Comparison of ENCODE assay signal across 30 mouse cellular contexts in genomic region chr3:53056430-53056829, GRCm38 (mm10). TPM values are rescaled to one million over a fixed set of nuclear protein-coding genes. Genes with fewer than 3 reads are reported as not detected.
DNase-seq lines count a peak whose midpoint lies in the region; ATAC-seq and TF ChIP-seq lines count a peak whose summit lies in the region.
"Had no signal": no experiment of that assay in that cellular context is flagged by ENCODE, and none has a peak within 500 bp of the region (broad histone marks: within the 10 kb centered on the region; RNA-seq: fewer than 3 reads in every experiment).

No protein-coding gene starts in this region.

- H3K4me2 ChIP-seq in heart, postnatal 0 days (ENCODE audit: low read depth, low read length) = 0 out of 2 replicates have a peak overlapping the region, but pooled peaks have one; percentile 12
- no peak overlapping the region for H3K4me2 ChIP-seq in heart, embryonic 12.5 days
- H3K4me2 ChIP-seq in lung, embryonic 16.5 days (ENCODE audit: low read depth, low read length) = no peak overlapping the region
- H3K4me2 ChIP-seq in hindbrain, embryonic 12.5 days (replicated peaks) = no peak overlapping the region
- H3K4me2 ChIP-seq: embryonic facial prominence, embryonic 13.5 days; intestine, embryonic 15.5 days; limb, embryonic 15.5 days; liver, embryonic 13.5 days; midbrain, embryonic 13.5 days; neural tube, embryonic 13.5 days had no signal

- H3K36me3 ChIP-seq in heart, postnatal 0 days (replicated peaks; ENCODE audit: control insufficient read depth, insufficient read depth, low read length) = 0 out of 2 replicates have a peak, but pooled peaks cover 4% of the 10 kb centered on the region
- no peaks in the 10 kb centered on the region for H3K36me3 ChIP-seq in heart, embryonic 12.5 days
- H3K36me3 ChIP-seq in lung, embryonic 16.5 days (ENCODE audit: control insufficient read depth, insufficient read depth, low read length) = no peaks in the 10 kb centered on the region
- H3K36me3 ChIP-seq in small intestine, adult 2 months (ENCODE audit: control insufficient read depth, insufficient read depth, low read length) = no peaks in the 10 kb centered on the region
- H3K36me3 ChIP-seq in hindbrain, embryonic 12.5 days = no peaks in the 10 kb centered on the region
- H3K36me3 ChIP-seq: embryonic facial prominence, embryonic 13.5 days; forebrain, embryonic 10.5 days; heart, embryonic 10.5 days; intestine, embryonic 15.5 days; limb, embryonic 15.5 days; liver, embryonic 13.5 days; midbrain, embryonic 13.5 days; neural tube, embryonic 13.5 days had no signal

- TF ChIP-seq EP300 in heart, postnatal 0 days (IDR thresholded peaks at IDR 0.05; ENCODE audit: low read depth) = no peak

- WGBS in heart, postnatal 0 days = 64% methylated on average over 10 of the region's 10 CpGs
- WGBS in heart, embryonic 12.5 days = 68% methylated on average over 10 of the region's 10 CpGs
- 48% methylated on average over 10 of the region's 10 CpGs for WGBS in lung, embryonic 16.5 days
- WGBS in lung, adult 2 months = 51% methylated on average over 10 of the region's 10 CpGs
- 73% methylated on average over 10 of the region's 10 CpGs for WGBS in small intestine, adult 2 months
- WGBS in hindbrain, embryonic 12.5 days = 78% methylated on average over 10 of the region's 10 CpGs

- ATAC-seq in heart, postnatal 0 days (ENCODE audit: insufficient read depth, low read depth) = no peak
- no peak for ATAC-seq in heart, embryonic 12.5 days (ENCODE audit: insufficient number of reproducible peaks, low FRiP score)
- peak; percentile 60 for ATAC-seq in lung, embryonic 16.5 days (ENCODE audit: low read depth)
- ATAC-seq in hindbrain, embryonic 12.5 days (ENCODE audit: low FRiP score) = no peak
- ATAC-seq: activated CD4-positive, CD25-positive, alpha-beta regulatory T cell, adult 4 months; forebrain, embryonic 16.5 days; hindbrain, postnatal 0 days; intestine, embryonic 15.5 days; midbrain, embryonic 13.5 days had no signal

- DNase-seq in cerebellum, adult 9-11 months = peak; percentile 47
- DNase-seq in cerebellum, adult 8-10 months = no peak
- no peak for DNase-seq in heart, postnatal 0 days (ENCODE audit: low spot score)
- no peak for DNase-seq in lung, adult 2 months
- DNase-seq: adrenal gland, adult 2 months; adrenal gland, postnatal 36 days; cerebellum, postnatal 36 days; gastrocnemius, postnatal 10 days; kidney, adult 2 months; kidney, postnatal 25 days; liver, embryonic 13.5 days; right cerebral cortex, postnatal 4 days; thymus, adult 2 months; thymus, postnatal 36 days had no signal

- H3K4me3 ChIP-seq in heart, postnatal 0 days (ENCODE audit: low read depth, low read length) = no peak overlapping the region
- no peak overlapping the region for H3K4me3 ChIP-seq in heart, embryonic 12.5 days
- no peak overlapping the region for H3K4me3 ChIP-seq in lung, embryonic 16.5 days (ENCODE audit: low read length)
- H3K4me3 ChIP-seq in lung, adult 2 months (replicated peaks; ENCODE audit: extremely low read depth, low read depth, low read length) = no peak overlapping the region
- no peak overlapping the region for H3K4me3 ChIP-seq in small intestine, adult 2 months (ENCODE audit: low read depth, low read length)
- no peak overlapping the region for H3K4me3 ChIP-seq in hindbrain, embryonic 12.5 days
- H3K4me3 ChIP-seq: embryonic facial prominence, embryonic 13.5 days; forebrain, embryonic 10.5 days; heart, embryonic 10.5 days; intestine, embryonic 15.5 days; limb, embryonic 15.5 days; liver, embryonic 13.5 days; megakaryocyte, embryonic 14.5 days; midbrain, embryonic 13.5 days; neural tube, embryonic 13.5 days had no signal

- H3K4me1 ChIP-seq in heart, postnatal 0 days (ENCODE audit: control insufficient read depth, insufficient read depth) = peaks cover 46% of the 10 kb centered on the region
- peaks cover 76% of the 10 kb centered on the region for H3K4me1 ChIP-seq in heart, embryonic 12.5 days (replicated peaks)
- peaks cover 43% of the 10 kb centered on the region for H3K4me1 ChIP-seq in lung, embryonic 16.5 days (replicated peaks; ENCODE audit: control insufficient read depth, insufficient read depth, low read length)
- peaks cover 21% of the 10 kb centered on the region for H3K4me1 ChIP-seq in lung, adult 2 months (ENCODE audit: control insufficient read depth, insufficient read depth, low read length)
- H3K4me1 ChIP-seq in small intestine, adult 2 months (ENCODE audit: control insufficient read depth, insufficient read depth, insufficient read length, low read length) = no peaks in the 10 kb centered on the region
- H3K4me1 ChIP-seq in hindbrain, embryonic 12.5 days = peaks cover 27% of the 10 kb centered on the region
- H3K4me1 ChIP-seq: liver, embryonic 13.5 days had no signal

- no peak overlapping the region for H3K27ac ChIP-seq in heart, postnatal 0 days (ENCODE audit: low read depth)
- no peak overlapping the region for H3K27ac ChIP-seq in heart, embryonic 12.5 days (ENCODE audit: poor library complexity, severe bottlenecking)
- no peak overlapping the region for H3K27ac ChIP-seq in lung, embryonic 16.5 days (ENCODE audit: low read length)
- 0 out of 2 replicates have a peak overlapping the region, but pooled peaks have one; percentile 53 for H3K27ac ChIP-seq in small intestine, adult 2 months (ENCODE audit: insufficient read depth, low read depth, low read length)
- H3K27ac ChIP-seq in hindbrain, embryonic 12.5 days = no peak overlapping the region
- H3K27ac ChIP-seq: embryonic facial prominence, embryonic 13.5 days; forebrain, embryonic 10.5 days; heart, embryonic 10.5 days; hindbrain, postnatal 0 days; intestine, embryonic 15.5 days; limb, embryonic 15.5 days; liver, embryonic 13.5 days; midbrain, embryonic 13.5 days; neural tube, embryonic 13.5 days had no signal

- no peaks in the 10 kb centered on the region for H3K27me3 ChIP-seq in heart, postnatal 0 days (ENCODE audit: control insufficient read depth, insufficient read depth, low read length)
- H3K27me3 ChIP-seq in heart, embryonic 12.5 days (replicated peaks) = no peaks in the 10 kb centered on the region
- no peaks in the 10 kb centered on the region for H3K27me3 ChIP-seq in lung, embryonic 16.5 days (ENCODE audit: control insufficient read depth, insufficient read depth, low read depth, low read length)
- H3K27me3 ChIP-seq in small intestine, adult 2 months (ENCODE audit: control insufficient read depth, insufficient read depth, low read length) = no peaks in the 10 kb centered on the region
- no peaks in the 10 kb centered on the region for H3K27me3 ChIP-seq in hindbrain, embryonic 12.5 days
- H3K27me3 ChIP-seq: CH12.LX; embryonic facial prominence, embryonic 13.5 days; intestine, embryonic 15.5 days; limb, embryonic 15.5 days; liver, embryonic 13.5 days; midbrain, embryonic 13.5 days; neural tube, embryonic 13.5 days had no signal

- TF ChIP-seq POLR2A in lung, adult 2 months (IDR thresholded peaks at IDR 0.05; ENCODE audit: borderline replicate concordance, extremely low read depth, low read depth, low read length) = no peak
- no peak for TF ChIP-seq POLR2A in small intestine, adult 2 months (IDR thresholded peaks at IDR 0.05; ENCODE audit: low read depth, low read length)

- H3K9ac ChIP-seq in heart, postnatal 0 days (replicated peaks; ENCODE audit: low read depth, low read length) = no peak overlapping the region
- H3K9ac ChIP-seq in heart, embryonic 12.5 days = no peak overlapping the region
- H3K9ac ChIP-seq in lung, embryonic 16.5 days (ENCODE audit: low read length) = no peak overlapping the region
- H3K9ac ChIP-seq in hindbrain, embryonic 12.5 days = no peak overlapping the region
- H3K9ac ChIP-seq: embryonic facial prominence, embryonic 13.5 days; intestine, embryonic 15.5 days; limb, embryonic 15.5 days; liver, embryonic 13.5 days; midbrain, embryonic 13.5 days; neural tube, embryonic 13.5 days had no signal

- H3K9me3 ChIP-seq in heart, postnatal 0 days (replicated peaks; ENCODE audit: control insufficient read depth, low read length) = no peaks in the 10 kb centered on the region
- no peaks in the 10 kb centered on the region for H3K9me3 ChIP-seq in heart, embryonic 12.5 days (replicated peaks)
- no peaks in the 10 kb centered on the region for H3K9me3 ChIP-seq in lung, embryonic 16.5 days (ENCODE audit: control insufficient read depth, low read length)
- H3K9me3 ChIP-seq in hindbrain, embryonic 12.5 days (replicated peaks) = no peaks in the 10 kb centered on the region
- H3K9me3 ChIP-seq: embryonic facial prominence, embryonic 13.5 days; forebrain, embryonic 10.5 days; heart, embryonic 10.5 days; intestine, embryonic 15.5 days; limb, embryonic 15.5 days; liver, embryonic 13.5 days; megakaryocyte, embryonic 14.5 days; midbrain, embryonic 13.5 days; neural tube, embryonic 13.5 days had no signal

- TF ChIP-seq CTCF in heart, postnatal 0 days (IDR thresholded peaks at IDR 0.05; ENCODE audit: low read depth) = no peak
- TF ChIP-seq CTCF in lung, adult 2 months (IDR thresholded peaks at IDR 0.05; ENCODE audit: insufficient read depth, low read length) = no peak
- TF ChIP-seq CTCF in small intestine, adult 2 months (IDR thresholded peaks at IDR 0.05; ENCODE audit: extremely low read depth, insufficient read length, insufficient replicate concordance, low read depth, low read length) = no peak

RNA-seq across cellular contexts. Expression of gene Lhfp, which starts 15.1 kb away (rescaled TPM):
- 78.0 and 101 TPM in 2 replicates for total RNA-seq in heart, postnatal 0 days (2014; rRNA removed; ENCODE audit: low replicate concordance)
- 87.2 and 94.9 TPM in 2 replicates for polyA plus RNA-seq in heart, postnatal 0 days (2015; fragmentation: Nextera tagmentation; extraction: Ambion mirVana)
- 80.4 and 84.9 TPM in 2 replicates for polyA plus RNA-seq in heart, embryonic 12.5 days (2016; fragmentation: Nextera tagmentation; extraction: Ambion mirVana)
- polyA plus RNA-seq in lung, embryonic 16.5 days (2015; fragmentation: Nextera tagmentation; extraction: Ambion mirVana) = 77.0 and 82.9 TPM in 2 replicates
- polyA plus RNA-seq in lung, adult 2 months (2012; rRNA removed) = 243 and 288 TPM in 2 replicates
- polyA plus RNA-seq in small intestine, adult 2 months (2012; rRNA removed) = 15.7 and 22.7 TPM in 2 replicates
- 62.1 and 64.2 TPM in 2 replicates for polyA plus RNA-seq in hindbrain, embryonic 12.5 days (2016; fragmentation: Nextera tagmentation; extraction: Ambion mirVana)
- total RNA-seq: CH12.LX had no signal

RNA-seq across cellular contexts. Expression of gene Cog6, which starts 39.4 kb away (rescaled TPM):
- total RNA-seq in heart, postnatal 0 days (2014; rRNA removed; ENCODE audit: low replicate concordance) = 51.8 and 64.5 TPM in 2 replicates
- 54.4 and 54.7 TPM in 2 replicates for polyA plus RNA-seq in heart, postnatal 0 days (2015; fragmentation: Nextera tagmentation; extraction: Ambion mirVana)
- polyA plus RNA-seq in heart, embryonic 12.5 days (2016; fragmentation: Nextera tagmentation; extraction: Ambion mirVana) = 63.6 and 66.1 TPM in 2 replicates
- 46.7 and 48.1 TPM in 2 replicates for polyA plus RNA-seq in lung, embryonic 16.5 days (2015; fragmentation: Nextera tagmentation; extraction: Ambion mirVana)
- 12.4 and 15.8 TPM in 2 replicates for polyA plus RNA-seq in lung, adult 2 months (2012; rRNA removed)
- 7.6 and 11.9 TPM in 2 replicates for polyA plus RNA-seq in small intestine, adult 2 months (2012; rRNA removed)
- 57.3 and 59.5 TPM in 2 replicates for polyA plus RNA-seq in hindbrain, embryonic 12.5 days (2016; fragmentation: Nextera tagmentation; extraction: Ambion mirVana)
